Mouse (Mus musculus): ENCODE measurements at regions not wholly inside any gene's neighbourhood (a gene's known extent, or its start where the extent isn't known, plus 50 kb on each side); places are given as distances from the start of the nearest gene placed in this dataset.

DNA sequence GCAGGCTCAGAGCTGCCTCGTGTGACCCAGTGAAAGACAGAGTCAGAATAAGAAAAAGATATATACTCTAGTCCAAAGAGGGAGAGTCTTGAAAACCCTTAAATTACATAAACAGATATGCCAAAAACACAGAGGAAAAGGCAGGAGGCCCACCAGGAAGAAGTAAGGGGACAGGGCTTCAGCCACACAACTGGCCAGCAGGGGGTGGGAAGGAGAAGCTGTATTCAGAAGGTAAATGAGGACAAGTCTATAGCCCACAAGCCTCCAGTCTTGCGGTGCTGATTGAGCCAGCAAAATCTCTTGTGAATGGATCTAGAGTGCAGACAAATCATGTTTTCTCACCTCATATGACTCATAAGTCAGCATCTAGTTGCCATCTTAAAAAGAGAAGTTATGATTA, 115.4 kb downstream of the Ngf start:
- TF ChIP-seq CTCF (IDR thresholded peaks at IDR 0.05; ENCODE audit: low read depth, low read length) (no peak), POLR2A (IDR thresholded peaks at IDR 0.05; ENCODE audit: extremely low read depth, insufficient read depth, low read length) (no peak)

Data from liver, adult 2 months (tissue).